Mouse (Mus musculus) B cell, adult 62 days (primary cell): ENCODE results near the gene Gphb5. TPM values are rescaled to one million over a fixed set of nuclear protein-coding genes. Genes with fewer than 3 reads are reported as not detected.

Experiments
- total RNA-seq: library from RNA; stranded (reverse); gene quantifications from 4 replicates; pipeline ENCODE4 v1.2.4, GENCODE M21; 2023

Gphb5 gene
- not detected in 4 replicates for total RNA-seq

DNA sequence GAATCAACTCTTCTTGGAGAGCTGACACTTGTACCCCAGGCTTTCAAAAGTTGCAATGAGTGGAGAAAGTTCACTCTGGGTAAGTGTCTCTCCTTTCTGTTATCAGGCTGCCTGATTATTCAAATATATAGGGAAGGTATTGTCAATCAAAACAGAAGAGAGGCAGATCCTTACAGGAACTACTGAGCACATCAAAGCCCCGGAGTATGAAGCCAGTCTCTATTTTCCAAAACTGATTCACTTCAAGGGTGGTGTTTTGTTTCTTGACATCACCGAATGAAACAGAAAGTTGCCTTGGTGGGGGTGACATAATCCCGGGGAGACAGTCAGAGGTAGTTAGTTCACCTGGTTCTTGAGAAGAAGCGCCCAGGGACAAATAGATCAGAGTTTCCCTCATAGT, at the start of gene Gphb5:
Gphb5 (minus strand) TSS at position 101 of the 400 bp plus-strand sequence.

Other genes starting within 250 kb of the Gphb5 start
- gene Kcnh5, start 239.4 kb downstream of the Gphb5 start, total RNA-seq = 0.27 to 0.53 TPM (median 0.40 TPM) in 4 replicates
- gene Rhoj, start 108.5 kb downstream of the Gphb5 start, total RNA-seq = not detected in 4 replicates
- gene Ppp2r5e, start 179.5 kb upstream of the Gphb5 start, total RNA-seq = 61.1 to 65.4 TPM (median 62.5 TPM) in 4 replicates